Comparison of ENCODE assay signal across 21 mouse cellular contexts in genomic region chr11:115241402-115241801, GRCm38 (mm10). TPM values are rescaled to one million over a fixed set of nuclear protein-coding genes. Genes with fewer than 3 reads are reported as not detected.
DNase-seq lines count a peak whose midpoint lies in the region; ATAC-seq lines count a peak whose summit lies in the region.
"Had no signal": no experiment of that assay in that cellular context is flagged by ENCODE, and none has a peak within 500 bp of the region (broad histone marks: within the 10 kb centered on the region; RNA-seq: fewer than 3 reads in every experiment).

No protein-coding gene starts in this region.

- H3K4me2 ChIP-seq in forebrain, embryonic 16.5 days (ENCODE audit: low read length) = no peak overlapping the region
- H3K4me2 ChIP-seq in neural tube, embryonic 12.5 days (replicated peaks) = no peak overlapping the region
- no peak overlapping the region for H3K4me2 ChIP-seq in neural tube, embryonic 15.5 days
- no peak overlapping the region for H3K4me2 ChIP-seq in neural tube, embryonic 14.5 days (ENCODE audit: low read depth, low read length)
- H3K4me2 ChIP-seq: embryonic facial prominence, embryonic 12.5 days; heart, embryonic 11.5 days; limb, embryonic 13.5 days; lung, embryonic 14.5 days had no signal

- no peaks in the 10 kb centered on the region for H3K9me3 ChIP-seq in forebrain, embryonic 10.5 days
- H3K9me3 ChIP-seq in forebrain, embryonic 16.5 days (ENCODE audit: control insufficient read depth, low read length) = no peaks in the 10 kb centered on the region
- H3K9me3 ChIP-seq in neural tube, embryonic 12.5 days = no peaks in the 10 kb centered on the region
- H3K9me3 ChIP-seq in neural tube, embryonic 15.5 days (replicated peaks) = no peaks in the 10 kb centered on the region
- no peaks in the 10 kb centered on the region for H3K9me3 ChIP-seq in neural tube, embryonic 14.5 days (ENCODE audit: control insufficient read depth, low read length)
- H3K9me3 ChIP-seq: embryonic facial prominence, embryonic 12.5 days; limb, embryonic 13.5 days had no signal

- H3K27ac ChIP-seq in forebrain, embryonic 10.5 days = peak overlapping the region; percentile 27; the same call in 1 of the 2 replicates
- H3K27ac ChIP-seq in forebrain, embryonic 16.5 days (ENCODE audit: low read length) = no peak overlapping the region
- no peak overlapping the region for H3K27ac ChIP-seq in neural tube, embryonic 12.5 days
- H3K27ac ChIP-seq in neural tube, embryonic 15.5 days (replicated peaks) = no peak overlapping the region
- no peak overlapping the region for H3K27ac ChIP-seq in neural tube, embryonic 14.5 days (ENCODE audit: low read depth, low read length)
- H3K27ac ChIP-seq: embryonic facial prominence, embryonic 12.5 days; limb, embryonic 13.5 days; stomach, postnatal 0 days had no signal

- H3K9ac ChIP-seq in forebrain, embryonic 16.5 days (replicated peaks; ENCODE audit: low read depth, low read length) = no peak overlapping the region
- no peak overlapping the region for H3K9ac ChIP-seq in neural tube, embryonic 12.5 days
- no peak overlapping the region for H3K9ac ChIP-seq in neural tube, embryonic 15.5 days (replicated peaks)
- H3K9ac ChIP-seq in neural tube, embryonic 14.5 days (replicated peaks; ENCODE audit: low read depth, low read length) = 0 out of 2 replicates have a peak overlapping the region, but pooled peaks have one; percentile 8
- H3K9ac ChIP-seq: embryonic facial prominence, embryonic 12.5 days; limb, embryonic 13.5 days; lung, embryonic 14.5 days had no signal

- H3K4me3 ChIP-seq in forebrain, embryonic 10.5 days = no peak overlapping the region
- no peak overlapping the region for H3K4me3 ChIP-seq in forebrain, embryonic 16.5 days (replicated peaks; ENCODE audit: low read length)
- no peak overlapping the region for H3K4me3 ChIP-seq in neural tube, embryonic 12.5 days
- H3K4me3 ChIP-seq in neural tube, embryonic 15.5 days (replicated peaks) = no peak overlapping the region
- no peak overlapping the region for H3K4me3 ChIP-seq in neural tube, embryonic 14.5 days (ENCODE audit: low read depth, low read length)
- H3K4me3 ChIP-seq: embryonic facial prominence, embryonic 12.5 days; limb, embryonic 13.5 days had no signal

- no peak for DNase-seq in forebrain, embryonic 10.5 days (ENCODE audit: extremely low spot score, low spot score)
- peak; percentile 65 to 85 for DNase-seq in gastrocnemius, adult 8-10 months (ENCODE audit: low spot score in 2 of 2)
- no peak for DNase-seq in MN1 (ENCODE audit: low spot score)
- DNase-seq: heart, postnatal 4 days; kidney, postnatal 36 days; lung, embryonic 14.5 days; retina, postnatal 1 day; spleen, adult 18-20 months; thymus, postnatal 4 days had no signal

- ATAC-seq in forebrain, embryonic 16.5 days = no peak
- 0 out of 2 replicates have a peak, but pooled peaks have one; percentile 22 for ATAC-seq in neural tube, embryonic 12.5 days (ENCODE audit: low FRiP score, low read depth)
- no peak for ATAC-seq in neural tube, embryonic 15.5 days (ENCODE audit: low FRiP score)
- no peak for ATAC-seq in neural tube, embryonic 14.5 days (ENCODE audit: low read depth)
- ATAC-seq: activated CD4-positive, CD25-positive, alpha-beta regulatory T cell, adult 4 months; intestine, postnatal 0 days had no signal

- WGBS in forebrain, embryonic 10.5 days = 92% methylated on average over 11 of the region's 11 CpGs
- 93% methylated on average over 11 of the region's 11 CpGs for WGBS in forebrain, embryonic 16.5 days
- 65% methylated on average over 11 of the region's 11 CpGs for WGBS in neural tube, embryonic 12.5 days
- 57% methylated on average over 11 of the region's 11 CpGs for WGBS in neural tube, embryonic 15.5 days
- WGBS in neural tube, embryonic 14.5 days = 54% methylated on average over 11 of the region's 11 CpGs

- H3K4me1 ChIP-seq in forebrain, embryonic 10.5 days = peaks cover 28% of the 10 kb centered on the region
- peaks cover 9% of the 10 kb centered on the region for H3K4me1 ChIP-seq in forebrain, embryonic 16.5 days (replicated peaks; ENCODE audit: control insufficient read depth, insufficient read depth, low read length)
- peaks cover 74% of the 10 kb centered on the region for H3K4me1 ChIP-seq in neural tube, embryonic 12.5 days
- H3K4me1 ChIP-seq in neural tube, embryonic 15.5 days = peaks cover 34% of the 10 kb centered on the region
- peaks cover 13% of the 10 kb centered on the region for H3K4me1 ChIP-seq in neural tube, embryonic 14.5 days (ENCODE audit: control insufficient read depth, insufficient read depth, low read length)

- peaks cover 17% of the 10 kb centered on the region for H3K27me3 ChIP-seq in forebrain, embryonic 10.5 days (ENCODE audit: poor library complexity, severe bottlenecking)
- H3K27me3 ChIP-seq in forebrain, embryonic 16.5 days (replicated peaks; ENCODE audit: control insufficient read depth, insufficient read depth, low read length) = no peaks in the 10 kb centered on the region
- H3K27me3 ChIP-seq in neural tube, embryonic 12.5 days (replicated peaks) = peaks cover 10% of the 10 kb centered on the region
- peaks cover 18% of the 10 kb centered on the region for H3K27me3 ChIP-seq in neural tube, embryonic 15.5 days (replicated peaks)
- no peaks in the 10 kb centered on the region; the same call in 1 of the 2 replicates for H3K27me3 ChIP-seq in neural tube, embryonic 14.5 days (ENCODE audit: control insufficient read depth, insufficient read depth, low read length)

- peaks cover 26% of the 10 kb centered on the region for H3K36me3 ChIP-seq in forebrain, embryonic 10.5 days (replicated peaks)
- peaks cover 5% of the 10 kb centered on the region for H3K36me3 ChIP-seq in forebrain, embryonic 16.5 days (ENCODE audit: control insufficient read depth, insufficient read depth)
- peaks cover 9% of the 10 kb centered on the region for H3K36me3 ChIP-seq in neural tube, embryonic 12.5 days
- peaks cover 15% of the 10 kb centered on the region for H3K36me3 ChIP-seq in neural tube, embryonic 15.5 days
- no peaks in the 10 kb centered on the region; the same call in 1 of the 2 replicates for H3K36me3 ChIP-seq in neural tube, embryonic 14.5 days (ENCODE audit: control insufficient read depth, insufficient read depth, low read length)

RNA-seq across cellular contexts. Expression of gene Grin2c, which starts 25.6 kb away (rescaled TPM):
- polyA plus RNA-seq in forebrain, embryonic 10.5 days (2016; fragmentation: Nextera tagmentation; extraction: Ambion mirVana) = not detected in 2 replicates
- 0.29 and 0.37 TPM in 2 replicates for polyA plus RNA-seq in forebrain, embryonic 16.5 days (2015; fragmentation: Nextera tagmentation; extraction: Ambion mirVana)
- polyA plus RNA-seq in neural tube, embryonic 12.5 days (2016; fragmentation: Nextera tagmentation; extraction: Ambion mirVana) = 0.96 and 1.0 TPM in 2 replicates
- polyA plus RNA-seq in neural tube, embryonic 15.5 days (2015; fragmentation: Nextera tagmentation; extraction: Ambion mirVana) = 0.34 and 0.44 TPM in 2 replicates
- under 1 TPM; 0.05 to 0.16 (median 0.14) TPM for total RNA-seq in gastrocnemius, adult 8-10 months (2022)
- 0.24 and 0.45 TPM in 2 replicates for polyA plus RNA-seq in neural tube, embryonic 14.5 days (2014; fragmentation: Nextera tagmentation; extraction: Ambion mirVana)
- total RNA-seq: megakaryocyte progenitor cell, adult 5-6 weeks; monocyte, adult 5-6 weeks had no signal
- polyA plus RNA-seq: activated CD4-positive, CD25-positive, alpha-beta regulatory T cell, adult 4 months; intestine, postnatal 0 days; lung, embryonic 14.5 days; stomach, postnatal 0 days had no signal

RNA-seq across cellular contexts. Expression of gene Fdxr, which starts 35.4 kb away (rescaled TPM):
- polyA plus RNA-seq in forebrain, embryonic 10.5 days (2016; fragmentation: Nextera tagmentation; extraction: Ambion mirVana) = 16.3 and 17.5 TPM in 2 replicates
- polyA plus RNA-seq in forebrain, embryonic 16.5 days (2015; fragmentation: Nextera tagmentation; extraction: Ambion mirVana) = 23.2 and 26.9 TPM in 2 replicates
- polyA plus RNA-seq in neural tube, embryonic 12.5 days (2016; fragmentation: Nextera tagmentation; extraction: Ambion mirVana) = 16.4 and 18.9 TPM in 2 replicates
- 18.6 and 21.5 TPM in 2 replicates for polyA plus RNA-seq in neural tube, embryonic 15.5 days (2015; fragmentation: Nextera tagmentation; extraction: Ambion mirVana)
- 1 to 10 TPM; 2.4 to 4.1 (median 2.7) TPM for total RNA-seq in gastrocnemius, adult 8-10 months (2022)
- polyA plus RNA-seq in neural tube, embryonic 14.5 days (2014; fragmentation: Nextera tagmentation; extraction: Ambion mirVana) = 12.5 and 14.6 TPM in 2 replicates

RNA-seq across cellular contexts. Expression of gene Nat9, which starts 53.7 kb away (rescaled TPM):
- polyA plus RNA-seq in forebrain, embryonic 10.5 days (2016; fragmentation: Nextera tagmentation; extraction: Ambion mirVana) = 16.9 and 20.6 TPM in 2 replicates
- 20.6 and 24.2 TPM in 2 replicates for polyA plus RNA-seq in forebrain, embryonic 16.5 days (2015; fragmentation: Nextera tagmentation; extraction: Ambion mirVana)
- polyA plus RNA-seq in neural tube, embryonic 12.5 days (2016; fragmentation: Nextera tagmentation; extraction: Ambion mirVana) = 19.7 and 20.3 TPM in 2 replicates
- polyA plus RNA-seq in neural tube, embryonic 15.5 days (2015; fragmentation: Nextera tagmentation; extraction: Ambion mirVana) = 22.0 and 22.8 TPM in 2 replicates
- 10 to 100 TPM; 13.3 to 16.6 (median 15.8) TPM for total RNA-seq in gastrocnemius, adult 8-10 months (2022)
- 19.1 and 19.9 TPM in 2 replicates for polyA plus RNA-seq in neural tube, embryonic 14.5 days (2014; fragmentation: Nextera tagmentation; extraction: Ambion mirVana)

RNA-seq across cellular contexts. Expression of gene Tmem104, which starts 54.1 kb away (rescaled TPM):
- 8.7 and 8.8 TPM in 2 replicates for polyA plus RNA-seq in forebrain, embryonic 10.5 days (2016; fragmentation: Nextera tagmentation; extraction: Ambion mirVana)
- 11.0 and 11.2 TPM in 2 replicates for polyA plus RNA-seq in forebrain, embryonic 16.5 days (2015; fragmentation: Nextera tagmentation; extraction: Ambion mirVana)
- 8.6 and 9.7 TPM in 2 replicates for polyA plus RNA-seq in neural tube, embryonic 12.5 days (2016; fragmentation: Nextera tagmentation; extraction: Ambion mirVana)
- 11.7 TPM in 2 replicates for polyA plus RNA-seq in neural tube, embryonic 15.5 days (2015; fragmentation: Nextera tagmentation; extraction: Ambion mirVana)
- total RNA-seq in gastrocnemius, adult 8-10 months (2022) = 1 to 10 TPM; 4.3 to 7.2 (median 6.3) TPM
- polyA plus RNA-seq in neural tube, embryonic 14.5 days (2014; fragmentation: Nextera tagmentation; extraction: Ambion mirVana) = 8.9 and 10.8 TPM in 2 replicates

RNA-seq across cellular contexts. Expression of gene Fads6, which starts 56.1 kb away (rescaled TPM):
- 0.45 and 0.49 TPM in 2 replicates for polyA plus RNA-seq in forebrain, embryonic 10.5 days (2016; fragmentation: Nextera tagmentation; extraction: Ambion mirVana)
- 0.27 and 0.76 TPM in 2 replicates for polyA plus RNA-seq in forebrain, embryonic 16.5 days (2015; fragmentation: Nextera tagmentation; extraction: Ambion mirVana)
- 0.34 and 0.46 TPM in 2 replicates for polyA plus RNA-seq in neural tube, embryonic 12.5 days (2016; fragmentation: Nextera tagmentation; extraction: Ambion mirVana)
- 2.0 and 2.1 TPM in 2 replicates for polyA plus RNA-seq in neural tube, embryonic 15.5 days (2015; fragmentation: Nextera tagmentation; extraction: Ambion mirVana)
- total RNA-seq in gastrocnemius, adult 8-10 months (2022) = 1 to 10 TPM; 2.7 to 5.7 (median 4.6) TPM
- 1.4 and 1.9 TPM in 2 replicates for polyA plus RNA-seq in neural tube, embryonic 14.5 days (2014; fragmentation: Nextera tagmentation; extraction: Ambion mirVana)

Comparison
In these comparisons a context has a peak if more than half of its experiments do, and no peak if none do; other contexts are left out.
1. DNase-seq: peak in gastrocnemius, adult 8-10 months (2 of 2); none in forebrain, embryonic 10.5 days (single experiment) and MN1 (single experiment).